Mouse (Mus musculus): ENCODE measurements around the gene Rbpjl. TPM values are rescaled to one million over a fixed set of nuclear protein-coding genes. Genes with fewer than 3 reads are reported as not detected.

Gene Rbpjl
- polyA plus RNA-seq, 1 experiment from 2014 or later, result 0.02 TPM

GRCm38 (mm10) chr2:164419489-164419888 lies 16.5 kb downstream of the Rbpjl start:
- H3K4me3 ChIP-seq (replicated peaks), result no peak overlapping the region
- no peak overlapping the region for H3K4me2 ChIP-seq
- peaks cover 3% of the 10 kb centered on the region for H3K27me3 ChIP-seq
- no peaks in the 10 kb centered on the region for H3K9me3 ChIP-seq (replicated peaks)
- ATAC-seq (ENCODE audit: low read depth) (no peak), DNase-seq (no peak)
- no peak overlapping the region for H3K27ac ChIP-seq
- no peaks in the 10 kb centered on the region for H3K4me1 ChIP-seq (replicated peaks)
- 15% methylated on average over 3 of the region's 3 CpGs for WGBS (ENCODE audit: insufficient replicate concordance)
- no peak overlapping the region for H3K9ac ChIP-seq
- peaks cover 7% of the 10 kb centered on the region for H3K36me3 ChIP-seq

- Histone ChIP-seq H3K9me3 (replicated peaks) (no peaks in the 10 kb centered on the region), H3K4me3 (replicated peaks) (no peak overlapping the region), H3K36me3 (peaks cover 9% of the 10 kb centered on the region), H3K9ac (no peak overlapping the region), H3K27ac (no peak overlapping the region), H3K4me2 (no peak overlapping the region), H3K27me3 (peaks cover 6% of the 10 kb centered on the region), H3K4me1 (replicated peaks) (no peaks in the 10 kb centered on the region)
- 71% methylated on average over 7 of the region's 7 CpGs for WGBS (ENCODE audit: insufficient replicate concordance)
- DNase-seq (no peak), ATAC-seq (ENCODE audit: low read depth) (no peak)
Observed at GRCm38 (mm10) chr2:164421306-164421705, 18.4 kb downstream of the Rbpjl start.

- no peak overlapping the region for H3K9ac ChIP-seq
- no peak overlapping the region for H3K4me3 ChIP-seq (replicated peaks)
- no peaks in the 10 kb centered on the region for H3K9me3 ChIP-seq (replicated peaks)
- no peak overlapping the region for H3K27ac ChIP-seq
- no peak for ATAC-seq (ENCODE audit: low read depth)
- no peak overlapping the region for H3K4me2 ChIP-seq
- WGBS (ENCODE audit: insufficient replicate concordance), result 77% methylated on average over 8 of the region's 8 CpGs
- H3K36me3 ChIP-seq, result peaks cover 14% of the 10 kb centered on the region
- no peaks in the 10 kb centered on the region for H3K4me1 ChIP-seq (replicated peaks)
- DNase-seq, result no peak
- H3K27me3 ChIP-seq, result peaks cover 11% of the 10 kb centered on the region
Observed at GRCm38 (mm10) chr2:164421979-164422378, 19.0 kb downstream of the Rbpjl start.

GRCm38 (mm10) chr2:164422675-164423393 lies 19.9 kb downstream of the Rbpjl start:
- Histone ChIP-seq H3K9me3 (replicated peaks) (no peaks in the 10 kb centered on the region), H3K4me3 (replicated peaks) (no peak overlapping the region), H3K27ac (no peak overlapping the region), H3K36me3 (peaks cover 14% of the 10 kb centered on the region), H3K9ac (no peak overlapping the region), H3K4me2 (no peak overlapping the region), H3K4me1 (replicated peaks) (no peaks in the 10 kb centered on the region), H3K27me3 (peaks cover 11% of the 10 kb centered on the region)
- WGBS (ENCODE audit: insufficient replicate concordance), result 71% methylated on average over 15 of the region's 15 CpGs
- ATAC-seq (ENCODE audit: low read depth) (no peak), DNase-seq (no peak)

GRCm38 (mm10) chr2:164423464-164423863 lies 20.5 kb downstream of the Rbpjl start:
- no peak overlapping the region for H3K4me2 ChIP-seq
- H3K4me3 ChIP-seq (replicated peaks), result no peak overlapping the region
- ATAC-seq (ENCODE audit: low read depth), result no peak
- DNase-seq, result no peak
- H3K9ac ChIP-seq, result no peak overlapping the region
- WGBS (ENCODE audit: insufficient replicate concordance), result 73% methylated on average over 11 of the region's 11 CpGs
- no peaks in the 10 kb centered on the region for H3K4me1 ChIP-seq (replicated peaks)
- no peak overlapping the region for H3K27ac ChIP-seq
- peaks cover 17% of the 10 kb centered on the region for H3K36me3 ChIP-seq
- H3K9me3 ChIP-seq (replicated peaks), result no peaks in the 10 kb centered on the region
- H3K27me3 ChIP-seq, result peaks cover 14% of the 10 kb centered on the region

- 73% methylated on average over 8 of the region's 8 CpGs for WGBS (ENCODE audit: insufficient replicate concordance)
- no peak overlapping the region for H3K27ac ChIP-seq
Observed at GRCm38 (mm10) chr2:164424406-164424805, 21.5 kb downstream of the Rbpjl start.

GRCm38 (mm10) chr2:164425401-164425800 lies 22.5 kb downstream of the Rbpjl start:
- DNase-seq, result no peak
- Histone ChIP-seq H3K36me3 (peaks cover 17% of the 10 kb centered on the region), H3K4me1 (replicated peaks) (no peaks in the 10 kb centered on the region), H3K4me3 (replicated peaks) (no peak overlapping the region), H3K27ac (no peak overlapping the region), H3K9ac (no peak overlapping the region), H3K9me3 (replicated peaks) (no peaks in the 10 kb centered on the region), H3K4me2 (no peak overlapping the region), H3K27me3 (peaks cover 31% of the 10 kb centered on the region)
- 56% methylated on average over 5 of the region's 5 CpGs for WGBS (ENCODE audit: insufficient replicate concordance)
- ATAC-seq (ENCODE audit: low read depth), result no peak

More at GRCm38 (mm10) chr2:164424406-164424805, 21.5 kb downstream of the Rbpjl start:
- H3K9me3 ChIP-seq (replicated peaks), result no peaks in the 10 kb centered on the region
- peaks cover 17% of the 10 kb centered on the region for H3K36me3 ChIP-seq
- DNase-seq, result no peak
- no peak overlapping the region for H3K9ac ChIP-seq
- H3K4me2 ChIP-seq, result no peak overlapping the region
- H3K27me3 ChIP-seq, result peaks cover 22% of the 10 kb centered on the region
- ATAC-seq (ENCODE audit: low read depth), result no peak
- H3K4me1 ChIP-seq (replicated peaks), result no peaks in the 10 kb centered on the region
- no peak overlapping the region for H3K4me3 ChIP-seq (replicated peaks)

GRCm38 (mm10) chr2:164426121-164426520 lies 23.2 kb downstream of the Rbpjl start:
- ATAC-seq (ENCODE audit: low read depth), result 0 out of 2 replicates have a peak, but pooled peaks have one; percentile 52
- DNase-seq, result no peak
- Histone ChIP-seq H3K27ac (no peak overlapping the region), H3K4me3 (replicated peaks) (no peak overlapping the region), H3K27me3 (peaks cover 38% of the 10 kb centered on the region), H3K36me3 (peaks cover 17% of the 10 kb centered on the region), H3K9ac (no peak overlapping the region), H3K4me2 (no peak overlapping the region), H3K9me3 (replicated peaks) (no peaks in the 10 kb centered on the region), H3K4me1 (replicated peaks) (peaks cover 3% of the 10 kb centered on the region; the same call in 1 of the 2 replicates)
- 20% methylated on average over 12 of the region's 12 CpGs for WGBS (ENCODE audit: insufficient replicate concordance)

GRCm38 (mm10) chr2:164426952-164427351 lies 24.0 kb downstream of the Rbpjl start:
- no peak overlapping the region for H3K9ac ChIP-seq
- WGBS (ENCODE audit: insufficient replicate concordance), result 48% methylated on average over 5 of the region's 5 CpGs
- ATAC-seq (ENCODE audit: low read depth) (no peak), DNase-seq (no peak)
- H3K9me3 ChIP-seq (replicated peaks), result no peaks in the 10 kb centered on the region
- H3K27ac ChIP-seq, result no peak overlapping the region
- H3K4me3 ChIP-seq (replicated peaks), result no peak overlapping the region
- H3K36me3 ChIP-seq, result peaks cover 17% of the 10 kb centered on the region
- peaks cover 38% of the 10 kb centered on the region for H3K27me3 ChIP-seq
- peaks cover 7% of the 10 kb centered on the region; the same call in 1 of the 2 replicates for H3K4me1 ChIP-seq (replicated peaks)
- no peak overlapping the region for H3K4me2 ChIP-seq

GRCm38 (mm10) chr2:164428451-164428850 lies 25.5 kb downstream of the Rbpjl start:
- H3K27me3 ChIP-seq, result peaks cover 38% of the 10 kb centered on the region
- ATAC-seq (ENCODE audit: low read depth) (no peak), DNase-seq (no peak)
- H3K4me2 ChIP-seq, result no peak overlapping the region
- 34% methylated on average over 5 of the region's 5 CpGs for WGBS (ENCODE audit: insufficient replicate concordance)
- H3K9me3 ChIP-seq (replicated peaks), result no peaks in the 10 kb centered on the region
- no peak overlapping the region for H3K27ac ChIP-seq
- no peak overlapping the region for H3K4me3 ChIP-seq (replicated peaks)
- H3K9ac ChIP-seq, result no peak overlapping the region
- H3K36me3 ChIP-seq, result peaks cover 17% of the 10 kb centered on the region
- H3K4me1 ChIP-seq (replicated peaks), result peaks cover 7% of the 10 kb centered on the region; the same call in 1 of the 2 replicates

- peaks cover 8% of the 10 kb centered on the region; the same call in 1 of the 2 replicates for H3K36me3 ChIP-seq
- no peak overlapping the region for H3K4me3 ChIP-seq (replicated peaks)
- peaks cover 43% of the 10 kb centered on the region for H3K27me3 ChIP-seq
- 32% methylated on average over 15 of the region's 15 CpGs for WGBS (ENCODE audit: insufficient replicate concordance)
- ATAC-seq (ENCODE audit: low read depth) (no peak), DNase-seq (no peak)
- H3K9ac ChIP-seq, result no peak overlapping the region
- no peak overlapping the region for H3K4me2 ChIP-seq
- no peaks in the 10 kb centered on the region for H3K9me3 ChIP-seq (replicated peaks)
- peaks cover 16% of the 10 kb centered on the region for H3K4me1 ChIP-seq (replicated peaks)
- no peak overlapping the region for H3K27ac ChIP-seq
Observed at GRCm38 (mm10) chr2:164429881-164430615, 27.1 kb downstream of the Rbpjl start.

Data from liver, embryonic 13.5 days (tissue).